Mouse (Mus musculus) gastrocnemius, adult 2 months (tissue): ENCODE measurements at regions not wholly inside any gene's neighbourhood (a gene's known extent, or its start where the extent isn't known, plus 50 kb on each side); places are given as distances from the start of the nearest gene placed in this dataset.

Experiments
- DNase-seq: peaks from one replicate; pipeline ENCODE4 v3.0.0; 2022
- H3K27ac ChIP-seq: fragments of 200-600 bp; 2 replicates; pipeline ENCODE4 v1.8.1; 2022; ENCODE audit warnings: mild to moderate bottlenecking
- H3K4me3 ChIP-seq: fragments of 200-600 bp; 2 replicates; pipeline ENCODE4 v1.8.1; 2022; ENCODE audit warnings: mild to moderate bottlenecking, moderate library complexity
- CTCF ChIP-seq: fragments of 200-600 bp; IDR thresholded peaks from 2 replicates; pipeline ENCODE4 v1.8.1; 2022; ENCODE audit warnings: antibody characterized with exemption, mild to moderate bottlenecking, moderate library complexity
- intact Hi-C: fragments of 180-260 bp; cut with DNase I; formaldehyde crosslinking; loops from one replicate; pipeline ENCODE4 v1.15.1; 2025

DNA sequence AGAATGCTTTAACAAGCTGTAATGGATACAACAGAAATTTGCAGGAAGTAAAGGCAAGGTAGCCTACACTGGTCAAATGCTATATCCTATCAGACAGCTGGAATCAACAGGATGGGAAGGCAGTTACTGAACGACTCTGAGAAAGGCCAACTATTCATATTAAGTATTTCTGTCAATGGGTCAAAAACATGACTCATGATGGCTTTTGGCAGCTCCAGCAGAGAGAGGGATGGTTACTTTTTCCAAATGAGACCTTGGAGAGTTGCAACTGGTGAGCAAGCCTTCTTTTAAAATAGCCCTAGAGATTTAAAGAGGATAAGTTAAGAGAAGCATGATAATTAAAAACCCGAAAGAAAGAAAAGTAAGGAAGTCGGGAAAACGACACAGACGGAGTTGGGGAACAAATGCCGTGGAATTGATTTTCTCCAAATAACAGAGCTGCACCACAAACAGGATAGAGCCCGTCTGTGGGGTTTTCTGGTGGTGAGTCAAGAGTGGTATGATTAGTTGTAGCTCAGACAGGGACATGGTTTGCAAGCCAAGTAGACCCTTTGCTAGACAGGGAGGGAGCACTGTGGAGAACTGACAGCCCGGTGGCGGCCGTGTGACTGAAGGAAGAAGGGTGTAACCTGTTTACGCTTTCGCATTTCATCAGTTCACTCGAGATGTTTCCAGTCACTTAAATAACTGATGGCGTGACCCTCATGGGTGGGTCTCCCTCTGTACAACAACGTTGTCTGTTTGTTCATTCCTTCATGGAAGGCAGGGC lies 3638.1 kb upstream of the Gm7489 start:
- H3K4me3 ChIP-seq = peak overlapping the region; percentile 50
- DNase-seq = peak; percentile 31
- intact Hi-C loops = no loop called here

DNA sequence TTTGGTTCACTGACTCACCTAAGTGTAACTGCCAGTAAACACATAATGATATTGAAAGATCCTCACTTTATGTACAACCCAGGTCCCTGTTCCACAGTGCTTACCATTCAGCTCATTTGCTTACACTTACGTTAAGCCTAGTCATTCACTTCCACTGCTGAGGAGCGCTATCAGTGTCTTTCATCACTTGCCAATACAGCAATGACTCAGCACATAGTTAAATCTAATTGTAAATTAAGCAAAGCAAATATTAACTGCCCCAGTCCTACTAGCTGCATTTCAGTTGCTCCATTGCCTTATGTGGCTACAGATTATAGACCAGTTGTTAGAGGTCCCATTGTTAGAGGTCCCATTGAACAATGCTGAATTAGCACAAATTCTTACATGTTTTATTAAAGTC lies 3624.6 kb upstream of the Gm7489 start:
- intact Hi-C loops = no loop called here
- DNase-seq = no peak
- no peak for TF ChIP-seq CTCF
- no peak overlapping the region for H3K4me3 ChIP-seq
- no peak overlapping the region for H3K27ac ChIP-seq

More for the DNA sequence above, 3638.1 kb upstream of the Gm7489 start:
- H3K27ac ChIP-seq = peak overlapping the region; percentile 70
- no peak for TF ChIP-seq CTCF

GRCm38 (mm10) chr15:50261245-50261872 lies 3623.3 kb upstream of the Gm7489 start:
- intact Hi-C loops = no loop called here
- Histone ChIP-seq H3K27ac (no peak overlapping the region), H3K4me3 (no peak overlapping the region)
- DNase-seq = peak; percentile 33
- TF ChIP-seq CTCF = peak; percentile 81

- DNase-seq = no peak
- intact Hi-C loops = no loop called here
- TF ChIP-seq CTCF = no peak
- H3K4me3 ChIP-seq = no peak overlapping the region
- H3K27ac ChIP-seq = no peak overlapping the region
These were observed 3617.2 kb upstream of the Gm7489 start for GRCm38 (mm10) chr15:50267542-50267941.

GRCm38 (mm10) chr15:50271646-50272045 lies 3613.1 kb upstream of the Gm7489 start:
- TF ChIP-seq CTCF = no peak
- Histone ChIP-seq H3K27ac (no peak overlapping the region), H3K4me3 (no peak overlapping the region)
- no peak for DNase-seq
- intact Hi-C loops = no loop called here

DNA sequence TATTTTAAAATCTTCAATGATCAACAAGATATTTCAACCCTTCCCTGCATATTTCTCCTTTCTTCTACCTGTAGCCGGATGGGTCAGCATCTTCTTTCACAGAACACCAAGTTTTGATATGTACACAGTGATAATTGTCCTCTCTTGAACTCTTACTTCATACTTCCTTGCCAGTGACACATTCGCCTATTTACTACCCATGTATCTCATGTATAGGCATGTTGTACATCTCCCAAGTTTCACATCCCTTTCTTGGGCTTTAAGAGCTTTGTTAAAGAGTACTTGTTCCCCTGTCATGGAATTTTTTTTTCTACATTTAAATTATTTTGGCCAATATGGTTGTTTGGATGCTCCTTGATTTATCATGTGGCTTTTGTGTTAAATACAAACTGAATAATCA lies 3602.1 kb upstream of the Gm7489 start:
- no peak overlapping the region for H3K4me3 ChIP-seq
- no peak overlapping the region for H3K27ac ChIP-seq
- no peak for TF ChIP-seq CTCF
- no peak for DNase-seq
- intact Hi-C loops = no loop called here

DNA sequence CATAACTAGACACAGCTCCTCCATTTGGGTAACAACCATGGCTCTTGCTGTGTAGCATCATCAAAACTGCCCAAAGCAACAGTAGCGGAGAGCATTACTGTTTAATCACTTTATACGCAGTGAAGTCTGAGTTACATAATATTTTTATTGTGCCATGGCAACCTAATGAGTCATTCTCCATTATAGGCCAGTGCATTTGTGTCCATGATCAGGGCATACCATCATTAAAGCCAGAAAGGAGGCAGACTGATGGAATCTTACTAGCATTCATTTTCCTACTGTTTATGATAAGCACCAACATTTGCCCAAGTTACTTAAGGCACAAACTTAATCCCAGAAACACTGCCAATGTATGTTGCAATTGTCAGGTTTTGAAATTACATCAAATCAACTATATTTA lies 3601.2 kb upstream of the Gm7489 start:
- no peak for DNase-seq
- TF ChIP-seq CTCF = no peak
- no peak overlapping the region for H3K4me3 ChIP-seq
- intact Hi-C loops = no loop called here
- H3K27ac ChIP-seq = no peak overlapping the region

DNA sequence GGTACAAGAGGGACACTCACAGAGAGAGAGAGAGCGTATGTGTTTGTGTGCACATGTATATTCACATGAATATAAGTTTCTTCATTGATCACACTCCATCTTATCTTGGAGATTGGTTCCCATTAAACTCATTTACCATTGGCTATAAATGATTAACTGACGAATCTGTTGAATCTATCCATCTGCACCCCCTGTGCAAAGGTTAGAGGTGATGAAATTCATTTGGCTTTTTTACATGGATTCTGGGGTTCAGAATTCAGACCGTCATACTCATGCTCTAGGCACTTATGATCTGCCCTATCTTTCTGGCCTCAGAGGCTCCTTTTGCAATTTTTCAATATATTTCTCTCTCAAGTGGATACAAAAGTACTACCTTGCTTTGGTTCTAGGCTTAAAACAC lies 3582.9 kb upstream of the Gm7489 start:
- no peak for TF ChIP-seq CTCF
- Histone ChIP-seq H3K4me3 (no peak overlapping the region), H3K27ac (no peak overlapping the region)
- no peak for DNase-seq
- intact Hi-C loops = no loop called here

DNA sequence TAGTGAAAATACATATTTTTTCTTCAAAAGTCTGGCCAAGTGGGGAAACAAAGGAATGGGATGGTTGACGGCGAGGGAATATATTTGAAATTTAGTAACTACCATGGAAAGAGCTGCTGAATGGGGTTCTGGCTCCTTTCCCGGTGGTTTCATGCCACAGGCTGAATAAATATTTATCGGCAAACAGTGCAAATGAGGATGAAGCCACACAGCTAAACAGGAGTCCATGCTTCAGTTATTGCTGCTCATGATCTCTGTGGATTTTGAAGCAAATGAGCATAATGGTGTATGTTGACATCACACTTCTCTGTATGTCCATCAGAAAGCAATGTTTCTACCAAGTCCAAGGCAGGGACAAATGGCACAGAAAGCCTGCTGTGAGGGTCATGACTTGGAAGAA lies 3580.6 kb upstream of the Gm7489 start:
- DNase-seq = no peak
- Histone ChIP-seq H3K4me3 (no peak overlapping the region), H3K27ac (no peak overlapping the region)
- no peak for TF ChIP-seq CTCF
- intact Hi-C loops = no loop called here

DNA sequence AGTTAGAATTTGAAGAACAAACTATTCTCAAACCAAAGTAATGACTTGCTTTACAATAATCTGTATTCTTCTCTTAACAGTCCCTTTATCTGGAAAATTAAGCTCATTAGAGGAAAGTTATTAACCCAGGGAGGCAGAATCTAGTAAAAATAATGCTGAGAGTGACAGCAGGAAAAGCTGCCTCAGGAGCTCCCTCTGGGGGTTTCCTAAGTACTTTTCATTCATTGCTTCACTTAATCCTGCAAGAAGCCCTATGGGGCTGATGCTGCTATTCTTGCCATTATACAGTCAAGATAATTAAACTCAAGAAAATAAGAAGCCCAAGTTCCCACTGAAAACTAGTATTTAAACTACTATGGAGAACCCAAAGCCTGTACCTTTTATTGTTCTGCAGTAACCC lies 3563.9 kb upstream of the Gm7489 start:
- Histone ChIP-seq H3K27ac (no peak overlapping the region), H3K4me3 (no peak overlapping the region)
- intact Hi-C loops = no loop called here
- no peak for DNase-seq
- no peak for TF ChIP-seq CTCF

DNA sequence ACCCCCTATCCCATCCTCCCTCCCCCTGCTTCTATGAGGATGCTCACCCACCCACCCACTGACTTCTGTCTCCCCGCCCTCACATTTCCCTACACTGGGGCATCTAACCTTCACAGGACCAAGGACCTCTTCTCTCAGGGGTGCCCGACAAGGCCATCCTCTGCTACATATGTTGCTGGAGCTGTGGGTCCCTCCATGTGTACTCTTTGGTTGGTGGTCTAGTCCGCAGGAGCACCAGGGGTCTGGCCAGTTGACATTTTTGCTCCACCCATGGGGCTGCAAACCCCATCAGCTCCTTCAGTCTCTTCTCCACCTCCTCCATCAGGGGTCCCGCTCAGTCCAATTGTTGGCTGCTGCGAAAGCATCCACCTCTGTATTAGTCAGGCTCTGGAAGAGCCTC lies 3539.2 kb upstream of the Gm7489 start:
- TF ChIP-seq CTCF = no peak
- Histone ChIP-seq H3K4me3 (no peak overlapping the region), H3K27ac (no peak overlapping the region)
- intact Hi-C loops = no loop called here
- DNase-seq = no peak

GRCm38 (mm10) chr15:50346953-50347352 lies 3537.8 kb upstream of the Gm7489 start:
- DNase-seq = no peak
- TF ChIP-seq CTCF = no peak
- no peak overlapping the region for H3K27ac ChIP-seq
- H3K4me3 ChIP-seq = no peak overlapping the region
- intact Hi-C loops = no loop called here

GRCm38 (mm10) chr15:50360033-50360988 lies 3524.4 kb upstream of the Gm7489 start:
- no peak overlapping the region for H3K27ac ChIP-seq
- H3K4me3 ChIP-seq = no peak overlapping the region
- no peak for DNase-seq
- intact Hi-C loops = no loop called here
- TF ChIP-seq CTCF = no peak
